Mouse (Mus musculus): ENCODE results near the gene B3gnt9.
"Not testable (repeated sequence)": the region's sequence is repeated elsewhere in the genome, so short reads cannot be mapped to it uniquely, and the experiment has no call there.

B3gnt9 gene

DNA sequence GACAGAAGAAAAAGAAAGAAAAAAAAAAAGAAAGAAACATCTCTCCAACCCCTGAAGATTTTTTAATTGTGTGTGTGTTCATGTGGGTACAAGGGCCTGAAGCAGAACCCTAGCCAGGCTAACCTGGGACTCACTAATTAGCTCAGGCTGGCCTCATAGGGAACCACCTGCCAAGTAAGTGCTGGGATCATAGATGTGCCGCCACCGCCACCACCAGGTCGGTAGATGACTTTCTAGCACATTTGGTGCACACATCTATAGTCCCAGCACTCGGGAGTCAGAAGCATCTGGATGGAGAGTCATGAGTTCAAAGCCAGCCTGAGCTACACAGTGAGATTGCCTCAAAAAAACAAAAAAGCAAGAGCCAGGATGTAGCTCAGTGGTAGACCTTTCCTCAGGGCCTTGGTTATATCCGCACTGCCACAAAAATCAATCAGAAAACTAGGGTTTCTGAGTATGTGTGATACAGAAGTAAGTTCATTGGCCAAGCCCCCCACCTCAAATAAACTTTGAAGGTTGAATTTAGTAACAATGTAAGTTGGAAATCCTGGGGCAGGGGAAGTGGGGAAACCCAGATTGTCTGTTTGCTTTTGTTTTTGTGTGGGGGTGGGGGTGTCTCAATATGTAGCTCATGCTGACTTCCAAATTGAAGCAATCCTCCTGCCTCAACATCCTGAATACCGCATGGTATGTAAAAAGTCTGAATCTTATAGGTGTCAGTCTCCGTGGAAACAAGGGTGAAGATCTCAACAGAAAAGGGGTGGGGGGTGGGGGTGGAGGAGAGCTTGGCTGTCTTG, 2.6 kb upstream of the B3gnt9 start:
- peak; percentile 74 for DNase-seq

DNA sequence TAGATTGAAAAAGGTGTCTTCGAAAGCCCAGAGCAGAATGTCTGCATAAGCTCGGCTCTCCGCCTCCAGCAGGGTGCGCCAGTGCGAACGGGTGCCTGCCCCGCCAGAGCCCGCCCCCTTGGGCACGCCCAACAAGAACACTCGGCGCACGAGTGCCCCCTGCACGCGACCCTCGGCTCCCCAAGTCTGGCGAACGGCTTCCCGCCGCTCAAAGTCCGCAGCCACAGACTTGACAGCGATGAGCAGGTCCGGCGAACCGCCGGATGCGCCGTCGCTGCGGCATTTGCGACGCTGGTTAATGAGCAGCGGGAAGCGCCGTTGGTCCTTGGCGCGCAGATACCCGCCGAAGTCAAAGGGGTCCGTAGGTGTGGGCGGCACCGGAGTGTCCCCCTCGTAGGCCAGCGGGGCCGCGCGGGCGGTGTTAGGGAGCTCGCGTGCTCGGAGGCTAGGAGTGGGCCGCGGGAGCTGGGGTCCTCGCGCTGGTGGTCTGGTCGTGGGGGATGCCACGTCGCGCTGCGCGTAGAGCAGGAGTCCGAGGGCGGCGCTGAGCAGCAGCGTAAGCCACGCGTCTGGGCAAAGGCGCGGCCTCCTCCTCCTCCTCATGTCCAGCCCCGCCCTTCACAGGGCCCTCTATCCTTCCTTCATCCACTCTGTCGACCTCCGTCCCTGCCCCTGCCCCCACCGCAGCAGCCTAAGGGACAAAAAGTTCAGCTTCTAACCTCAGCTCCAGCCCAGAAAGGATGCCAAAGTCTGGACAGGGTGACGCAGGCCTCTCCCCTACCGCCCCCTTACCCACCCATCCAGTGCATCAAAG, 594 bp downstream of the B3gnt9 start:
- DNase-seq: peak; percentile 99

DNA sequence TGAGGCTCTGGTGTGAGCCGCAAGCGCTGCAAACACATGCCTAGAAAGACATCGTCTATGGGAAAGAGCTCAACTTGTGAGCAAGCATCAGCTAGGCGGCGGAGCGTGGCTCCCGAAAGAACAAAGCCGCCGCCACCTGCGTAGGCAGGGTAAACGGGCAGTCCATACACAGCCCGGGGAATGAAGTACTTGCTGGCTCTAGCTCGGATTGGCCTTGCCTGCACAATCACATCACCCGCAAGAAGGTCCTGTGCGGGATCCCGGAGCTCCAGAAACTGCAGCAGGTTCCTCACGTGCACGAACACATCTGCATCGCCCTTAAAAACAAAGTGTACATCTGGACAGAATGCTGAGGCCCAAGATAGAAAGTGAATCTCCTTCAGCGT, 1.2 kb downstream of the B3gnt9 start:
- DNase-seq: no peak

DNA sequence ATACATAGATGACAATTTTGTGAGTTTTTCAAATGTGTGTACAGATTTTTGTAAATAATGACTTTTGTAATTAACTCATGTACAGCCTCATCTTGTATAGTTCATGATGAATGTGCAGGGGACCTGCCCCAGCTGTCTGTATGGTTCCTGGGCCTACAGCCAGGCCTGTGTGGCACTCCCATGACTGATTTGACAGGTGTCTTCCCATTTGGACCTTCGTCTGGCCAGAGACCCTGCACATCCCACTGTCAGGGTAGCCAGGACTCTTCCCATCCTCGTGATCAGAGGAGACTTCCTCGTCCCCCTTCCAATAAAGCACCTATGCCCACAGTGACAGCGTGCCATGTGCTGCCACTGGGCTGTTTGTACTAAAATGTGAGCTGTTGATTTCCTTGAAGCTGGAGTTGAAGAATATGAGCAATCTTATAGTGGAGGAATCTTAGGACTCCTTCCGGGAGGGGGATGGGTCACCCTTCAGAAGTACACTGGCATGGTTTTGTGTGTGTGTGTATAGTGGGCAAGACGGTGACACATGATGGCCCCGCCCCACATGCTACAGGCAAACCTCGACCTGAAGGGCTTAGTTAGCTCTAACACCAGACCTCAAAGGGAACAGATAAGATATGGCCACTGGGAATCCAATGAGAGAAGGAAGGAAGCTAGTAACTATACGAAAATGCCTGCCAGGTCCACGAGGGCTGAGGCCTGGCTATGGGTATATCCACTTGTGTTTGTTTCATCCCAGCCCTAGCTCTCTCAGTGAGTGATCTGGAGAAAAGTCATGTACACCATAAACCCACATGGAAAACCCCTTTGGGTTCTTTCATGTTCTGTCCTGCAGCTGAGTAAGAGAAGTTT, 2.0 kb downstream of the B3gnt9 start:
- DNase-seq: peak; percentile 90

DNA sequence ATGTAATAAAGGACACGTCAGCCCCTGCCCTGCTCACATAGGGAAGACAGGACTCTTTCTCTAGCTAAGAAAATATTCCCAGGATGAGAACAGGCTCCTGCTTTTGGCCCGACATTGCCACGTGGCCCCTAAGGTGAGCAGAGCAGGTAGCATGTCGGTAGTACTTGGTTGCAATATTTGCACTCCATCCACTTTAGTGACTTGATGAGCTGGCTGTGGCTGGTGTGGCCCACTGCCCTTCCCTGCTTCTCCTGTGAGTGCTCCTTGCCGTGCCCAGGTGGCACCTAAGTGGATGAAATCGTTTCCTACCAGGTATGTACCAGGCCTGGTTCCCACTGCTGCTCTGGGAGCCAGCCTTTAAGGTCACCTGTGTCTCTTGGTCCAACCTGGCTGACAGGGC, 3.0 kb downstream of the B3gnt9 start:
- DNase-seq: peak; percentile 90

DNA sequence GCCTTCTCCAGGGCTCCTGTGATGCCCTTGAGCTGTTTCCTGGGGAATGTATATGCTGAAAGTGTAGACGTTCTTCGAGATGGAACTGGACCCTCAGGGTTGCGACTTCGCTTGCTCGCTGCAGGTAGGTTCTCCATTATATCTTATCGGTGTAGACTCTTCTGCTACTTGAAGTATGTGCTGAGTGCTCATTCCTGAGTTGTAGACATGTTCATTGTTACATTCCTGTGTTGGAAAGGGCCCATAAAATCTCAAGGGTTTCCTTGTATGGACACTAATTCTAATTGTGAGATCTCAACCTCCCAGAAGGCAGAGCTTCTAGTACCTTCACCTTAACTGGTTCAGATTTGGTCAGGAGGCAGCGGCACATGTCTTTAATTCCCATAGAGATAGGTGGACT, 13.9 kb downstream of the B3gnt9 start:
- no peak for DNase-seq

DNA sequence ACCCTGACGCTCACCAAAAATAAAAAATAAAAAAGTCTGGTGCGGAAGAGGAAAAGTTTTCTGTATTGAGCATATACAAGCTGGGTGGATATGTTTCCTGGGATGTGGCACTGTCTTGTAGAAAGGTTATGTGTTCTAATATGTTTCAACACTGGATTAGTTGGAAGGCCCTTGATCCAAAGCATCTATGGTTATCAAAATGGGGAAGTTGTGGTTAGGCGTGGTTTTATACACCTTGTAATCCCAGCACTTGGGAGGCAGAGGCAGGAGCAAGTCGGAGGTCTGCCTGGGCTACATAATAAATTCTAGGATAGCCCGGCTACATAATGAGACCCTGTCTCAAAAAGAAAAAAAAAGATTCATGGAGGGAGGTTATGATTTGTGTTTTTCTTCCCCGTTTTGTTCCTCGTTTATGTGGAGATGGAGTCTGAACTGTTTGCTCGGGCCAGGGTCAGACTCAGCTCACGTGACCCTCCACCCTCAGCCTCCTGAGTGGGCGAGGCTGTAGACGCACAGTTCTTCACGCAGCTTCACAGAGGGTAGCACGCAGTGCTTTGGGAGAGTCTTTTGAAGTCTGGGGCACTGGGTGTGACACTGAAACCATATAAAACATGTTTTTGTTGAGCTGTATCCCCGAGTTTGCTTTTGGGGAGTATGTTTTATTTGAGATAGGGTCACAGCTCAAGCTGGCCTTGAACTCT, 17.4 kb downstream of the B3gnt9 start:
- no peak for DNase-seq

DNA sequence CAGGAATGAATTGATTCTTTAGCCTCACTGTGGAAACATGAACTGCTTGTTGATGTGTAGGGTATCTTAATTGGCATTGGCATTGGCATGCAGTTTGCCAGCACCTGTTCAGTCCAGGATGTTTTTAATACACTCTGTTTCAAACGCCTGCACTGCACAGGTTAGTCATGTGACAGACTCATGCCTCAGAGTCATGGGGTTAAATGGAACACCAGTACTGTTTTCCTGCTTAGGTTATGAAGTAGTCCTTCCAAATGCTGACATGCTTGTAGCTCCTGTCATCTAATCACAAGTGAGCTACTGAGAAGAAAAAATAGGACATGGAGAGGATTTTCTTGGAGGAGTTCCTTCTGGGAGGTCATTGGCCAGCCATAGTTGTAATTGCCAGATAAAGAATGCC, 19.7 kb downstream of the B3gnt9 start:
- no peak for DNase-seq

DNA sequence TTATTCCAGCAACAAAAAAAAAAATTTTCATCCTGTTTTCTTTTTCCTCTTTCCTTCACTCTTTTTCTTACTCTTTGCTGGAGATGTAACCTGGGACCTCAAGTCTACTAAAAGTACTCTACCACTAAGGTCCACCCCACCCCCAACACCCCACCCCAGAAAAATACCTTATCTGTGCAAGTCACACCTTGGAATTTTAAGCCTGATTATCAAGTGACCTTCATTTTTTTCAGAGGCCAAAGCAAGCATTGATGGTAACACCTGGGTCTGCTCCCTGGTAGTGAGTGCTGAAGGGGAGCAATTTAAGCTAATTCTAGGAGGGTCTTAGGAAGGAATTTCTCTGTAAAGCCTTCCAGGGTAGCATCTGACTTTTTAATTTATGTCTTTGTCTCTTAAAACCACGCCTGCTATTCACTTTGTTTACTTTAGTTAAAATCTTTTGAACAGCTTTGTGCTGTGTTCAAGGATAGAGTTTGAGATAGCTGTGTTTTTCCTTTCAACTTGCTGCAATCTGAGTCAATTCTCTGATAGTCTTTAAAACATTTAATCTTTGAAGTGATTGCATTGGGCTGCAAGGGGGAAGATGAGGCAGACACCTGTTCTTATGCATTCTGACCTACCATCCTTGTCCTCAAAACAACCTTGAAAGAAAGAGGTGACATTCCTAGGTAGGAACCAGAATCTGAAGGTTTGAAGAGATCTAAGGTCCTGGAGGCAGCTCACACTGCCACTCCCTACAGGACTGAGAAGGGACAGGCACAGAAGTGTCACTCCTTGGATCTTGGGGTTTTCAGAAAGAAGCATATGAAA, 21.6 kb downstream of the B3gnt9 start:
- DNase-seq: no peak

DNA sequence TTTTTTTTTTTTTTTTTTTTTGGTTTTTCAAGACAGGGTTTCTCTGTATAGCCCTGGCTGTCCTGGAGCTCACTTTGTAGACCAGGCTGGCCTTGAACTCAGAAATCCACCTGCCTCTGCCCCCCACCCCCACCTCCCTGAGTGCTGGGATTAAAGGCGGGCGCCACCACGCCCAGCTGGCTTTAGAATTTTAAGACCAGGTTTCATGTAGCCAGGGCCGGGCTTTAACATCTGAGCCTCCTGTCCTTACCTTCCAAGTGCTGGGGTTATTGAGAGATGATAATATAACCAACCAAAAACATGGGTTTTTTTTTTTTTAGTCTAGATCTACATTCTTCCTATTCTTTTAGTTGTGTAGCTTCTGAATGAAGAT, 22.6 kb downstream of the B3gnt9 start:
- not testable (repeated sequence) for DNase-seq

DNA sequence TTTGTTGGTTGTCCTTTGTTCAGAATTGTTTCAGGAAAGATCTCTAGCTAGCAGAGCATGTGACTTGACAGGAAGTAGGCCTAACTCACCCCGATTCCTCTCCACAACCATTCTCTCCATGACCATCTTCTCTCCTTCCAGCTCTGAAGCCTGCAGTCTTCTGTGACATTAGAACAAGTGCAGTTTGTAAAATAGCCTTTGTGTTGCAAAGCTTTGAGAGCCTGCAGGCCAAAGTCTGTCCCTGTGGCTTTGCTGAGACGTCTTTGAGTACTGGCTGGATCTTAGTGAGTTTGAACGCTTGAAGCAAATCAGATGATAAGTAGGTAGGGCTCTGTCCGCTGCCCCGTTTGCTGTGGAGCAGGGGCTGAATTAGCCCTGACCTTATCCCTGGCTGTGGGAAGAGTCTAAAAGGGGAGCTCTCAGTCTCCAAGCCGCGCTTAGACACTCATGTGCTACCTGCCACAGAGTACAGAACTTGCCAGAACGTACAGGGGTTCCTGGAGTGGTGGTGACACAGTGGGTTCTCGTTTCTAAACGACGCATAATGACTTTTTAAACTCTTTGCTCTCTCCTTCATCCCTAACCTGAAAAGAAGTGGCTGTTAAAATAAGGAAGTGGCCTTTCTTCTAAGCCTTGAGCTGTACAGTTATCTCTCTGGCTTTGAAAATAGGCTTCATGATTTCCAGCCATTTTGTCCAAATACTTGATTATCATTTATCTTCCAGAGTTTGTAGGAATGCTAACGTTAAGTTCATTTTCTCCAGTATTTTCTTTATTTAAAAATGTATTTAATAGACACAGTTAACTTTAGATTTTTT, 23.2 kb downstream of the B3gnt9 start:
- no peak for DNase-seq

DNA sequence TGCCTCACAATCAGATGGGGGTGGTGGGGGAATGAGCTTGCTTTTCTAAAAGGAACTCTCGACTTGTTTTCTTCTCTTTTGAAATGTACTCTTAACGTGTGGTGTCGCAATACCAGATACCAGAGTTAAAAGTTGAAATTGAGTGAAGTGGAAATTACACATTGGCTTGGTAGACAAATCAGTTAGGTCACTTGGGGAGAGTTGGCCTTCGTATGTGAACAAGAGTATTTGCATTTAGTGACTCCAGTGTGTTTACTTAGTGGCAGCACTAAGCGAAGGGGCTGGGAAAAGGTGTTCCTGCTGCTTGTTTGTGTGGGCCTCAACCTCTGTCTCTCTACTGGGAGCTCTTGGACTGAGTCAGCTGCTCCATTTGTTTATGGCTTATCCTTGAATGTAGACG, 29.0 kb downstream of the B3gnt9 start:
- DNase-seq: peak; percentile 83

DNA sequence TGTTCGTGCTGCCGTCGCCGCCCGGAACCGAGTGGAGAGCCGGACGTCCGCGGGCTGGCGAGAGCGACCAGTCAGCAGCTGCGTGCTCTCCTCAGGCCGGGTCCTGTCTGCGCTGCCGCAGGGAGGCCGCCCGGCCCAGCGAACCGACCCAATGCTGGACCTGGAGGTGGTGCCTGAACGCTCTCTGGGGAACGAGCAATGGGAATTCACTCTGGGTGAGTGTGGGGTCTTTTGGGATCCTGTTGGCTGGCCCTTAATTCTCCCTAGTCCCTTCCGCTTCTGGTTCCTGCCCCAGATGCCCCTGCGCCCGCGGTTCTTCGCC, 29.7 kb downstream of the B3gnt9 start:
- DNase-seq: no peak

DNA sequence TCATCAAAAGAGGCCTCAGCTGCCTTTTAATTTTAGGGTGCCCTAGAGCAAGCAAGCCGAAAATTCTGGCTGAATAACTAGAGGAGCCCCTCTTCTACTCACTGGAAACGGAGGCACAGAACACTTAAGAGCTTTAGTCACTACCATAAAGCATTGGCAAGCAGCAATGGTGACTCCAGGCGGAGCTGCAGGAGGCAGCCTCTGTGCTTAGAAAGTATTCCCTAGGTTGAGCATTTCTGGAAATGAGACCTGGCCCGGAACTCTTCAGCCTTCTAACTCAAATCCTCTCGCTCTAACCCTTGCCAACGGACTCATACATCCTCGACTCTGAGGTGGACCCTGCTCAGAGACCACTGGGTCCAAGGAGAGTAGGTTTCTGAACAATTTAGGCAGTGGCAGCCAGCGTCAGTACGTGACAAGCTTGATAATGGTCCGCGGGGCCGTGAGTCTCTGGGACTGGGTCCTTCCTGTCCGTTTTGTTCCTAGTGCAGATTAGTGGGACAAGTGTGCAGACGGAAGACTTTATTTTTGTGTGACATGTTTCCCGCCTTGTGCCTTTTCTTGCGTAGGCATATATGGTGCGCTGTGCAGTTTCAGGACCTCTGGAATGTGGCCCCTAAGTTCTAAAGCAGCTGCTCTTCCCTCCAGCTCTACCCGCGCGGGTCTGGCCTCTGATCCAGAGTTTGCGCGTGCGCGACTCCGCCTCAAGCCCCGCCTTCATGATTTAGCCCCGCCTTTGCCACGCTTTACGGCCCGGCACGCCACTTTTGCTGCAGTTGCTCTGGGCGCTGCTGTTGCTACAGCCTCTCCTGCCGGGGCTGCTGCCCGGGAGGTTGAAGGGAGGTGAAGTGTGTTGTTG, 30.3 kb downstream of the B3gnt9 start, which contains the start of gene D230025D16Rik:
D230025D16Rik (plus strand) TSS at position 733 of the 859 bp plus-strand sequence.
- DNase-seq: peak; percentile 99

DNA sequence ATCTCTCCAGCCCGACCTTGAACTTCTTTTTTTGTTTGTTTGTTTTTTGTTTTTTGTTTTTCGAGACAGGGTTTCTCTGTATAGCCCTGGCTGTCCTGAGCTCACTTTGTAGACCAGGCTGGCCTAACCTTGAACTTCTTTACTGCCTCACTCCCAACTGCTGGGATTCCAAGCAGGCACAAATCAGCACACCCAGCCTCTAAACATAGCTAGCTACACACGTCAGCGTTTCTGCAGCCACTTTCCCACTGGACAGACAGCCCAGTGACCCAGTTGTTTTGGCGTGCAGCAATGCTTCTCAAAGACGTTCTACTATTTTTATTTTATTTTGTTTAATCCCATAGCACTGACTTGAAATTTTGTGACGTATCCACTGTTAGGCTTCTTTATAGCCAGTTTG, 31.1 kb downstream of the B3gnt9 start:
- DNase-seq: peak; percentile 73

DNA sequence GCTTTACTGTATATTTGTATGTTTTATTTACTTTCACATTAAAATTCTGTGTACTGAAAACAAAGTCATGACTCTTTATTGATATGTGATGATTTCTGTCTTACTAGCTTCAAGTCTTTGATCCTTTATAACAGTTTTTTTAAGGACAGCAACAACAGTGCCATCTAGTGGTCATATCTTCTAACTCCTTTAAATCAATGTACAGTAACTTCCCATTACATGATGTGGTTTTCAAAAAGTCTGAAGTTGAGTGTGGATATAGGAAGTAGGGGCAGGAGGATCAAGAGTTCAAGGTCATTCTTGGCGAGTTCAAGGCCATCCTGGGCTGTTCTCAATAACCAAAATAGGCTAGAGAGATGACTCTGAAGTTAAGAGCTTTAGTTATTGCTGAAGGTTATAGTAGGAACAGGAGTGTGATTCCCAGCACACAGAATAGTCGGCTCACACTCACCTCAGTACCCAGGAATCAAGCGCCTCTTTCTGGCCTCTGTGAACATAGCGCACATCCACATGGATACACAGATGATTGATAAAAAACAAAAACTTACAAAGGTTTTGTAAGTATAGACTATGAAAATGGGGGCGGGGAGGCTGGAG, 36.9 kb downstream of the B3gnt9 start:
- peak; percentile 69 for DNase-seq

DNA sequence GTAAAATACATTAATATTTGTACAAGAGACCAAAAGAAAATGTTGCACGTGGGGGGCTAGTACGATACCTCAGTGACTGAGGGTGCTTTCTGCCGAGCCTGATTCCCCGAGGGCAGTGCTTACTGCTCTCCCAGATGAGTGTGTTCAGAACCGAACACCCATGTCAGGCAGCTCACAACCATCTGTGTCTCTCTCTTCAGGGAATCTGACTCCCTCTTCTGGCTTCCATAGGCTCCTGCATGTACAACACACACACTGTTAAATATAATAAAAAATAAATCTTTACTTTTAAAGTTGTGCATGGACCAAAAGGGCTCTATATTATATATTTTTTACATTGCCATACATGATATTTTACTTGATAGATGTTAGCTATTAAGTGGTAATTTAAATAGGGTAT, 40.8 kb downstream of the B3gnt9 start:
- DNase-seq: peak; percentile 2

DNA sequence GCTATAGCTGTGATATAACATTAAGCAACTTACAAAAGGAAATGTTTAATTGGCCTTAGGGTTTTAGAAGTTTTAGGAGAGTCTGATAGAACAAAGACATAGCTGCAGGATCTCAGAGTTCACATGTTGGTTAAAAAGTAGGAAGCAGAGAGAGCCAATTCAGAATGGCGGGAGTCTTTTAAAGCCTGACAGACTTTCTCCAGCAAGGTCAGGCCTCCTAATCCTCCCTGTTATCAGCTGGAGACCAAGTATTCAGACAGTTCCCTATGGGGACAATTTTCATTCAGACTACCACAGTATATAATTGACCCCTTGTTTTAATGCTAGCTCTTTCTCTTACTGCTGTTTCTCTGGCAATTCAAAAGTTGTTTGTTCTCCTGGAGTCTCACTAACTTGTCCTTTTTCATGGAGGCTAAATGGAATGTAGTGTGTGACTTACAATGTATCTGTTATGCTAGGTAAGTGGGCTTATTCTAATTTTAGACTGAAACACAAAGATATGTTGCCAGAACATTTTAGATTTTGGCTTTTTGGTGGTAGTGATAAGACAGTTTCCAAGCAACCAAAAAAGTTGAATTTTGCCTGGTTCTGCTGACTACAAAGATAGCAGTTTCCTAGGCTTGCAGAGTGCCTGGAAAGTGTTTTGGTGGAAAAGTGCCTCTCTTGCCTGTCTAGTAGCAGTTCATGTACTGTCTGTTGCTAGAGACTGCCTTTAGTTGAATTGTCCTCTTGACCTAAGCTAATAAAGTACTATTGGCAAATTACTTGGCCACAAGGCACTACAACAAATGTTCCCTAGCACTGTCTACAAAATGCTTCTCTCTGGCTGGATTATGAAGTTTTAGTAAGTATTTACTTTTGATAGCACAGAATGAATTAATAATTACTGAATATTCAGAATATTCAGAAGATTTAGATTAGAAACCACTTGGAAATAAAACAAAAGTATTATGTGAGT, 45.5 kb downstream of the B3gnt9 start:
- DNase-seq: no peak

Measured in heart, adult 11 months (tissue).